Mouse (Mus musculus) liver, adult 2 months (tissue): ENCODE data around the gene 1700020D05Rik.

Source experiments
- CTCF ChIP-seq: fragments of 200-500 bp; IDR thresholded peaks from 2 replicates; pipeline ENCODE4 v1.5.1; 2011; ENCODE audit warnings: low read depth, low read length, control low read depth
- POLR2A ChIP-seq: fragments of 200-500 bp; IDR thresholded peaks from 2 replicates; pipeline ENCODE4 v1.6.1; 2011; ENCODE audit warnings: low read length, control low read depth; ENCODE audit not compliant: insufficient read depth; ENCODE audit errors: extremely low read depth

DNA sequence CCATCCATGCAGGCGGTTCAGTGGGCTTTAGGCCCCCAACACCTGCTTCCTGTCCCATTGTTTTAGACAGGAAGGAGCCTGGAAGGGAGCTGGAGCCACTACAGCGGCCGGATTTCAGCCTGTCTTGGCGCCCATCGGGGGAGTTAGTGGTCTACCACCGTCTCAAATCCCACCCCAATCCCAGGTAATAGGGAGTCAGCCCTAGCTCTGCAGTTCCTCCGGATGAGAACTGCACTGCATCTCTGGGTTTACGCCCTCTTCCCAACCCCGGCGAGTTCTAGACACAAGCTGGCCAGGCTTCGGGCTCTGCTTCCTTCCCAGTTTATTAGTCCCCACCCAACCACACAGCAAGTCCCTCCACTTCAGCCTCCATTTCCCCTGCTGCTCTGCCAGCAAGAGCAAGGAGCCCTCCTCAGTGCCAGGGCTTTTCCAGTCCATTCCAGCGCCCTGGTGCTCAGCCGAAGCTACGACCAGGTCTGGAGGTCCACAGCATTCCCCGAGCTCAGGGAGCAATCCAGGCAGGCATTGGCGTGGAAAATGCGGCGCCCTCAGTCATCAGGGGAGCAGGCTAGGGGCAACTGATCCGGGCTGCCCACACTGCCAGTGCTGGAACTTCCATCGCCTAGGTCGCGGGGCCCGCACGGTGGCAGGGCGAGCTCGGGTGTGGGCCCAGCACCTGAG, 47.2 kb downstream of the 1700020D05Rik start:
- no peak for TF ChIP-seq POLR2A
- no peak for TF ChIP-seq CTCF
